Mouse (Mus musculus) forebrain, embryonic 10.5 days (tissue): ENCODE measurements at regions not wholly inside any gene's neighbourhood (a gene's known extent, or its start where the extent isn't known, plus 50 kb on each side); places are given as distances from the start of the nearest gene placed in this dataset.
"Not testable (repeated sequence)": the region's sequence is repeated elsewhere in the genome, so short reads cannot be mapped to it uniquely, and the experiment has no call there.

Experiments
- DNase-seq: peaks from one replicate; pipeline ENCODE4 v3.0.0-alpha.2; 2017; ENCODE audit warnings: low spot score; ENCODE audit errors: extremely low spot score
- H3K27ac ChIP-seq: fragments of 300-500 bp; sonication (generic); 2 replicates; pipeline ENCODE4 v1.5.1; 2016; ENCODE audit warnings: mild to moderate bottlenecking
- H3K27me3 ChIP-seq: fragments of 300-500 bp; sonication (generic); 2 replicates; pipeline ENCODE4 v1.6.1; 2016; ENCODE audit warnings: mild to moderate bottlenecking; ENCODE audit not compliant: poor library complexity, severe bottlenecking
- H3K36me3 ChIP-seq: fragments of 300-500 bp; sonication (generic); replicated peaks from 2 replicates; pipeline ENCODE4 v1.6.1; 2016; ENCODE audit warnings: mild to moderate bottlenecking, moderate library complexity
- H3K4me1 ChIP-seq: fragments of 300-500 bp; sonication (generic); 2 replicates; pipeline ENCODE4 v1.6.1; 2016
- H3K4me3 ChIP-seq: fragments of 300-500 bp; sonication (generic); 2 replicates; pipeline ENCODE4 v1.5.1; 2016; ENCODE audit warnings: mild to moderate bottlenecking, moderate library complexity
- H3K9me3 ChIP-seq: fragments of 300-500 bp; sonication (generic); 2 replicates; pipeline ENCODE4 v1.6.1; 2016; ENCODE audit warnings: mild to moderate bottlenecking, moderate library complexity
- WGBS: fragments of 180-500 bp; shearing (Covaris S2); methylation state at CpG from one replicate; pipeline ENCODE4 v1.1.7; 2016; 5-methylcytosine and 5-hydroxymethylcytosine counted together

GRCm38 (mm10) chr2:84042793-84043192 is 52.4 kb downstream of the Gm13691 start:
- Histone ChIP-seq H3K4me1 (no peaks in the 10 kb centered on the region), H3K4me3 (no peak overlapping the region), H3K27me3 (no peaks in the 10 kb centered on the region), H3K27ac (no peak overlapping the region), H3K9me3 (no peaks in the 10 kb centered on the region), H3K36me3 (no peaks in the 10 kb centered on the region)
- DNase-seq: no peak
- 59% methylated on average over 2 of the region's 2 CpGs for WGBS

DNA sequence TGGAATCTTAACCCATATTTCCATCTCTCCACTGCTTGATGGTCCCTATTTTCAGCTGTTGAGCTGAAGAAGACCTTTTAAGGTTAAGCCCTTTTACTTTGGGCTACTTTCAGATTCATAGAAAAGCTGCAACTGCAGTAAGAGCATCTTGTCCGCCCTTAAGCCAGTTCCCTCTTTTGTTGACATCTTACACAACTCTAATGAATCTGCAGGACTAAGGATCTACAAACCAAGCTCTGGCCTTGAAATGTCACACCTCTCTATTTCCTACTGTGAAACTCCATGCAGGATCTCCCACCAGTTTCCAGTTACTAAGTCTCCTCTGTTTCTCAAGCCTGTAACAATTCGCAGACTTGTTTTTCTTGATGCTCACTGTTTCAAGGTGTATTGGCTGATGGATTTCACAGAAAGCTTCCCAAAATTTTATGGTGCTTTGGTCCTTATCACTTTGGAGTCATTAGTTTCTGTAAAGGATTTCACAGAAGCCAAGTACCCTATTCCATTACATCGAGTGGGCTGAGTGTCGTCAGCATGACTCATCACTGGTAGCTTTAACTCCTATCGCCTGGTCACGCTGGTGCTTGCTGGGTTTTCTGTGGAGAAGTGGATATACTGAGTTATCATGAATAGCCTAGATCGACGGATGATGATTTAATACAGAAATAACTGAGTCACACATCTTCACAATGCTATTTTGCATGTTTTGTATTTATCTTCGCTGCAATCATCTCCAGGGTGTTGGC is 58.2 kb downstream of the Gm13691 start:
- H3K36me3 ChIP-seq: no peaks in the 10 kb centered on the region
- H3K4me1 ChIP-seq: peaks cover 3% of the 10 kb centered on the region; the same call in 1 of the 2 replicates
- no peaks in the 10 kb centered on the region for H3K27me3 ChIP-seq
- H3K27ac ChIP-seq: no peak overlapping the region
- no peak for DNase-seq
- no peak overlapping the region for H3K4me3 ChIP-seq
- WGBS: 91% methylated on average over 9 of the region's 9 CpGs
- no peaks in the 10 kb centered on the region for H3K9me3 ChIP-seq

- no peaks in the 10 kb centered on the region for H3K36me3 ChIP-seq
- no peak overlapping the region for H3K4me3 ChIP-seq
- H3K27me3 ChIP-seq: no peaks in the 10 kb centered on the region
- no peaks in the 10 kb centered on the region for H3K9me3 ChIP-seq
- DNase-seq: no peak
- WGBS: 73% methylated on average over 3 of the region's 3 CpGs
- H3K27ac ChIP-seq: 0 out of 2 replicates have a peak overlapping the region, but pooled peaks have one; percentile 12
- peaks cover 3% of the 10 kb centered on the region; the same call in 1 of the 2 replicates for H3K4me1 ChIP-seq
These were observed 61.6 kb downstream of the Gm13691 start for GRCm38 (mm10) chr2:84051883-84052331.

DNA sequence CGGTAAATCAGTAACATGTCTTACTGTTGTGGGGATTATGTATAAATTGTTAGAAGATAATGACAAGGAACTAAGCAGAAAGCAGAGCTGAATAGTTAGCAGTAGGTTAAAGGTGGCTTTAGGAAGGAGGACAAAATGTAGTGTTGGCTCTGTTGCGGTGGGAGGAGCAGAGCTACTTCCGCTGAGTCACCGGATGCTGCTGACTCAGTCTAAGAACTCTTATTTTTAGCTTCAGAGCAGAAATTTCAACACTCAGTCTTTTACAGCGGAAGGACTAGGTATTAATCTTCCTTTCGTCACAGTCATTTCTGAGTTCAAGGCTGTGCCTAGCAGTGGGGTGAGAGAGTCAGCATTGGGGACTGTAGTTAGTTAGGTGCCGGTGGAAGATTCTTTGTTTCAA is 68.9 kb downstream of the Gm13691 start:
- no peak overlapping the region for H3K27ac ChIP-seq
- no peaks in the 10 kb centered on the region for H3K4me1 ChIP-seq
- no peak for DNase-seq
- no peaks in the 10 kb centered on the region for H3K27me3 ChIP-seq
- 95% methylated on average over 7 of the region's 7 CpGs for WGBS
- no peak overlapping the region for H3K4me3 ChIP-seq
- no peaks in the 10 kb centered on the region for H3K9me3 ChIP-seq
- H3K36me3 ChIP-seq: no peaks in the 10 kb centered on the region

DNA sequence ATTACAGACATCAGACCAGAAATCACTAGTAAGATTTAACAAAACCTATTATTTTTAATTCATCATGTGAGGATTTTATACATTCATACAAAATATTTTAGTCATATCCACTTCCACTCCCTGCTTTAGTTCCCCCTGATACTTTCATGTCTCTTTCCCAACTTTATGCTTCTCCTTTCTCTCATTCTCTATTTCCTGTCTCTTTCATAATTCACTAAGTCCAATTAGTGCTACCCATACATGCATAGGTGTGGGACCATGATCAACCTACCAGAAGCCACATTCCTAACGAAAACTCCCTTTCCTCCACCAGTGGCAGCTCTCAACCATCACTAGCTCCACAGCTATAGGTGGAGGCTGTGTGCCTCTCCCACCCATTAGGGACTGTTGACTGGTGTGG is 70.9 kb downstream of the Gm13691 start:
- no peaks in the 10 kb centered on the region for H3K4me1 ChIP-seq
- H3K4me3 ChIP-seq: no peak overlapping the region
- no peaks in the 10 kb centered on the region for H3K9me3 ChIP-seq
- 77% methylated on average over 1 of the region's 1 CpGs for WGBS
- H3K27me3 ChIP-seq: no peaks in the 10 kb centered on the region
- DNase-seq: no peak
- no peaks in the 10 kb centered on the region for H3K36me3 ChIP-seq
- H3K27ac ChIP-seq: no peak overlapping the region

GRCm38 (mm10) chr2:84064371-84064770 is 74.0 kb downstream of the Gm13691 start:
- DNase-seq: no peak
- Histone ChIP-seq H3K27ac (no peak overlapping the region), H3K36me3 (no peaks in the 10 kb centered on the region), H3K9me3 (no peaks in the 10 kb centered on the region), H3K4me1 (no peaks in the 10 kb centered on the region), H3K4me3 (no peak overlapping the region), H3K27me3 (no peaks in the 10 kb centered on the region)
- WGBS: 86% methylated on average over 2 of the region's 2 CpGs

GRCm38 (mm10) chr2:84065061-84065460 is 74.7 kb downstream of the Gm13691 start:
- no peak for DNase-seq
- H3K27ac ChIP-seq: no peak overlapping the region
- 80% methylated on average over 7 of the region's 7 CpGs for WGBS
- no peaks in the 10 kb centered on the region for H3K27me3 ChIP-seq
- H3K4me3 ChIP-seq: no peak overlapping the region
- H3K4me1 ChIP-seq: no peaks in the 10 kb centered on the region
- H3K9me3 ChIP-seq: no peaks in the 10 kb centered on the region
- no peaks in the 10 kb centered on the region for H3K36me3 ChIP-seq

GRCm38 (mm10) chr2:84065749-84066148 is 75.4 kb downstream of the Gm13691 start:
- no peak overlapping the region for H3K27ac ChIP-seq
- 88% methylated on average over 2 of the region's 2 CpGs for WGBS
- H3K27me3 ChIP-seq: no peaks in the 10 kb centered on the region
- no peaks in the 10 kb centered on the region for H3K36me3 ChIP-seq
- DNase-seq: no peak
- no peak overlapping the region for H3K4me3 ChIP-seq
- no peaks in the 10 kb centered on the region for H3K9me3 ChIP-seq
- H3K4me1 ChIP-seq: no peaks in the 10 kb centered on the region

DNA sequence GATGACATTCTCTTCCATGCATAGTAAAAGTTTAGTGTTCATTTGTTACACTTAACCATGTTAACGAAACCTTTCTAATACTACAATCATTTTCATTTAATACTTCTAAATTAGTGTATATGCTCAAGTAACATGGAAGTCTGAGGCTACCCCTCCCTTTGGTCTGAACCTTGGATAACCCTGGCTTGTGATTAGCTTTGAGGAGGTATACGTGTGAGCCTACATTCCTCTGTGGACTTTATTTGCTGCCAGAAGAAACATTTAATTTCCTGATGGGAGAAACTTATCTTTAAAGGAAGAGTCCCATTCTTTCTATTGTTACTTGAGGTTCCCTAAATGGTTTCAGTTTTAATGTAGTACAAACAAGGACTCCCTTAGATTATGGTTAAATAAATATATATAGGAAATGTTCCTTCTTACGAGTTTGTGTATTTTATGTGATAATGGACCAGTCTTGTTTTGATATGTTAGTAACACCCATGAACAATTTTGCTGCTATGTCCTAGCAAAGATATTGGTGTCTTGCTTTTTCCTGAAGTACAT is 75.9 kb downstream of the Gm13691 start:
- H3K4me3 ChIP-seq: no peak overlapping the region
- no peak for DNase-seq
- no peaks in the 10 kb centered on the region for H3K27me3 ChIP-seq
- H3K27ac ChIP-seq: no peak overlapping the region
- WGBS: 93% methylated on average over 3 of the region's 3 CpGs
- H3K9me3 ChIP-seq: no peaks in the 10 kb centered on the region
- no peaks in the 10 kb centered on the region for H3K36me3 ChIP-seq
- H3K4me1 ChIP-seq: no peaks in the 10 kb centered on the region

DNA sequence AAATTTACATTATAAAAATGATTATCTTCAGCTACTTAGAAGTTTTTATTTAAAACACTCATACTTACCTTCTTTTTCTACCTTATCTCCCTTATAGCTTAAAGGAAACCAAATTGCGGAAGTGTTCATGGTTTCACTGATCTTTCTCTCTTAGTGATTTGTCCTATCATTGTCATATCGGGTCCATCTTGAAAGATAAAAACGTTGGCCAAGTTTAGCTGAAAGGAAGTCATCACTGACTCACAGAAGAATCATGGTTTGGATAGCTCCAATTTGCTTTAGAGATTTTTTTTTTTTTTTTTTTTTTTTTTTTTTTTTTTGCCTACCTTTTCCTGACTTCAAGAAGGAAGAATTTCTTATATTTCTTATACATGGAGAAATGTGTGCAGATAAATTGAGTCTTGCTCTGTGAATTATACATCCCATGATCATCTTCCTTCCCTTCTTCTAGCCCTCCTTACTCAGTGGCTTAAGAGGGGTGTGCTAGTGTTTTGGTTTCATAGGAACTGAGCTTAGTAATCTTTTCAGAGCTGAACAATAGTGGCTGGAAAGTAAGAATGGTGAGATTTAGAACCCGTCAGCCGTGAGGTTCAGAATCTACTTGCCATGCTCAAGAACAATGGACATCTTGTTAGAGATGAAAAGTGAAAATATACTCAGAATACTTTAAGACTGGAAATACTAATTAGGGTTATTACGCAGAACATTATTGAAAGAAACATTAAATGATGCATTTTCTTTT is 76.6 kb downstream of the Gm13691 start:
- DNase-seq: no peak
- H3K9me3 ChIP-seq: no peaks in the 10 kb centered on the region
- H3K27me3 ChIP-seq: no peaks in the 10 kb centered on the region
- 70% methylated on average over 6 of the region's 6 CpGs for WGBS
- H3K36me3 ChIP-seq: no peaks in the 10 kb centered on the region
- H3K27ac ChIP-seq: no peak overlapping the region
- H3K4me1 ChIP-seq: no peaks in the 10 kb centered on the region
- H3K4me3 ChIP-seq: no peak overlapping the region

DNA sequence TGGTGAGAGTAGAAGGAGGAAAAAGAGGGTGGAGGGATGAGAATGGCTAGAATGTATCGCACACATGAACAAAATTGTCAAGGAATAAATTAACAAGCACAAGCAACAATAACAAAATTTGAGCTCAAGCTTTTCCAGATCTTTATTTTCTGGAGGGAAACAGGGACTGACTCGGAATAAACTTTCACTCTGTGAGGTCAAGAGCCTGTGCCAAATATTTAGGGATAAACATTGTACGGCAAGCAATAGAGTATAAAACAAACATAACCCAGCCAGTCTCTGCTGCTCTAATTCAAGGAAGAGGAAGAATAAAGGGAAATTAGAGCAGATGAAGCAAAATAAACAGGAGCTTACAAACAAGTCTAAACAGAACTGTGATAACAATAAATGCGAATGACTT is 78.3 kb downstream of the Gm13691 start:
- H3K36me3 ChIP-seq: no peaks in the 10 kb centered on the region
- H3K27ac ChIP-seq: no peak overlapping the region
- H3K9me3 ChIP-seq: no peaks in the 10 kb centered on the region
- no peak for DNase-seq
- WGBS: 95% methylated on average over 4 of the region's 4 CpGs
- H3K4me3 ChIP-seq: no peak overlapping the region
- H3K4me1 ChIP-seq: no peaks in the 10 kb centered on the region
- H3K27me3 ChIP-seq: no peaks in the 10 kb centered on the region

DNA sequence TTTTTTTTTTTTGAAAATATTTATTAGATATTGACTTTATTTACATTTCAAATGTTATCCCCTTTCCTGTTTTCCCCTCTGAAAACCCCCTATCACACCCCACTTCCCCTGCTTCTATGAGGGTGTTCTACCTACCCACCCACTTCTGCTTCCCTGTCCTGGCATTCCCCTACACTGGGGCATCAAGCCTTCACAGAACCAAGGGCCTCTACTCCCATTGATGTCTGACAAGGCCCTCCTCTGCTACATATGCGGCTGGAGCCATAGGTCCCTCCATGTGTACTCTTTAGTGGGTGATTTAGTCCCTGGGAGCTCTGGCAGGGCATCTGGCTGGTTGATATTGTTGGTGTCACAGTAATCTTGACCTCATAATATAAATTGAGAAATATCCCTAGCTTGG is 79.1 kb downstream of the Gm13691 start:
- DNase-seq, H3K27me3 ChIP-seq, H3K4me1 ChIP-seq, H3K27ac ChIP-seq, H3K9me3 ChIP-seq, H3K4me3 ChIP-seq, H3K36me3 ChIP-seq: not testable (repeated sequence)
- WGBS: 80% methylated on average over 1 of the region's 1 CpGs
